Mouse (Mus musculus) 3134 (cell line): ENCODE measurements around the gene Rad23a.
"Not testable (repeated sequence)": the region's sequence is repeated elsewhere in the genome, so short reads cannot be mapped to it uniquely, and the experiment has no call there.

Source experiments
- DNase-seq: peaks from one replicate; pipeline ENCODE4 v3.0.0-alpha.2; 2011; ENCODE audit warnings: low spot score; ENCODE audit not compliant: insufficient read length; ENCODE audit errors: extremely low read depth

Gene Rad23a

DNA sequence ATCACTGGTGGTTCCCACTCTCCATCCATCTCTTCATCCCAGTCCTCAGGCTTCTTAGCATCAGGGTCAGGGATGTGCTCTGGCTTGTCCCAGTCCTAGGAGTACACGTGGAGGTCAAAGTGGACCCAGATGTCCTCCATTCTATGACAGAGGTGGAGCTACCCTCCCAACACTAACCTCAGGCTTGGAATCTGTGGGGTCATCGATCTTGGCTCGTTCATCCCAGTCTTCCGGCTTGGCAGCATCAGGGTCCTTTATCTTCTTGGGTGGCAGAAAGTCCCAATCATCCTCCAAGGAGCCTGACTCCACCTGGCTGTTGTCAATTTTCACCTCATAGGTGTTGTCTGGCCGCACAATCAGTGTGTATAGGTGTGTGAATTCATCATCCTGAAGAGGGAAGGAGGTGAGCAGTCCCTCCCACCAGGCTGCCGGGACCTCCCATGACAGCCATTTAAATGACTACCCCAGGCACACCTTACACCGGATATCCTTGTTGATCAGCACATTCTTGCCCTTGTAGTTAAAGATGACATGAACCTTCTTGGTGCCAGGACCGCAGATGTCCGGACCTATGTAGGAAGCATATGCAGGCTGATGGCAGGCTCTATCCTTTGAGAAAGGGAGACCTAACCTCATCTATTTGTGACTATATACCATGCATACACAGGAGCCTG is 4.1 kb upstream of the Rad23a start:
- no peak for DNase-seq

DNA sequence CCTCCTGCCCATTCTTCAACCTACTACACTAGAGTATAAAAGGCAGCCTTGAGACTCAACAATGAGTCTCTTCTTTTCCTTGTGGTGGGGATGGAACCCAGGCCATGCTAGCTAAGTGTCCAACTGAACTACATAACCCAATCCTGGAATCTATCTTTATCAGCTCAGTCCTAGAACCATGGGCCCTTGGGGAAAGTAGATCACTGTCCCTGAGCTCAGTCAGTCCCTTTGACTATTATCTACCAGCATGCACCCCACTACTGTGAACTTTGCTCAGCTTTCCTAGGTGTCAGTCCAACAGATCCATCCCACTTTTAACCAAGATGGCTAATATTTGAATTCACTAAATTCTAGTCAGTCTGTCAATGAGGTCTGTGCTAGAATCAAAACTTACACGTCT is 1.0 kb upstream of the Rad23a start:
- DNase-seq = no peak

DNA sequence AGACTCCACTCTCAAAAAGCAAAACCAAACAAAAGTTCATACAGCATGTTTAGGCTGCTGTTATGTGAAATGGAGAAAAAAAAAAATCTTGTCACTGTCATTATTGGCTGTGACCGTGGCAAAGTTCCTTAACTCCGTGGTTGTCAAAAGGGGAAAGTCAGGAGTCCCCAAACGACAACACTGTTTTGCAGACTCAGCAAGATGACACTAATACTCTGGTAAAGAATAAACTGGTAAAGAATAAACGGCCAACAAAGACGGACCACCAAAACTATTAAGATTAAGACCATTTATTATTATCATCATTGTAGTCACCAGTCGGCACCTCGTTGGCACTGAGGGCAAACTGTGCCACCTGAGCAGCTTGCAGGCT is 604 bp downstream of the Rad23a start:
- DNase-seq = no peak

GRCm38 (mm10) chr8:84839411-84839810 is 1.1 kb downstream of the Rad23a start:
- DNase-seq = no peak

- DNase-seq = no peak
These were observed 2.0 kb downstream of the Rad23a start for GRCm38 (mm10) chr8:84838513-84838912.

GRCm38 (mm10) chr8:84837912-84838470 is 2.5 kb downstream of the Rad23a start:
- no peak for DNase-seq

DNA sequence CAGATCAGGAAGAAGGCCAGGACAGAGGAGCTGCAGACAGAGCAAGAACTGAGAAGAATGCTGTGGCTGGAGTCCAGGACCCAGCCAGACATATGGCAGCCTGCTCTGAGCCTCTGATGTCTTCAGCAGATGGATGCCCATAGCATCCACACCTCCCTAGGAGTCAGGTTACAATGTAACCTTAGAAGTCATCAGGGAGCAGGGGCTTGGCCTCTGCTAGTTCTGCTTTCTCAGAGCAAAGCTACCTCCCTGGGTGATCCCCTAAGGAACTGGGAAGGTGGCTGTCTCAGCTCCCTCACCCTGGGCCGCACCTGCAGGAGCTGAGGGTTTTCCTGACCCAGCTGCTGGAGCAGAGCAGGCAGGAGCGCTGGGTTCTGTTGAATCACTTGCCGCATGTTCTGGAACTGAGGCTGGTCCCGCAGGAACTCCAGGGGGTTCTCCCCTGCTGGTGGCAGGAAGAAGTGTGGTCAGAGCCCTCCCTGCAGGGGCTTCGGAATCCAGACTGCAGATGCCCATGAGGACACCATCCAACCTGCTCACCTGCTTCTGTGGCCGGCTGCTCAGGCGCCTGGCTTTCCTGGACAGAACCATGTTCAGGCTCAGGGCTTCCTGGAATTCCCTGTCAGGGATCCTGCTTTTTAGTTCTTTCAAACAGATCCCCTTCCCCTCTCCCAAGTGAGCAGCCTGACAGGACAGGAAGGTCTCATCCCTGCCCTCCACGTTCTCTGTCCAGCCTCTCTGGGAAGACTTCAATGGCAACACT is 3.1 kb downstream of the Rad23a start:
- DNase-seq = no peak

DNA sequence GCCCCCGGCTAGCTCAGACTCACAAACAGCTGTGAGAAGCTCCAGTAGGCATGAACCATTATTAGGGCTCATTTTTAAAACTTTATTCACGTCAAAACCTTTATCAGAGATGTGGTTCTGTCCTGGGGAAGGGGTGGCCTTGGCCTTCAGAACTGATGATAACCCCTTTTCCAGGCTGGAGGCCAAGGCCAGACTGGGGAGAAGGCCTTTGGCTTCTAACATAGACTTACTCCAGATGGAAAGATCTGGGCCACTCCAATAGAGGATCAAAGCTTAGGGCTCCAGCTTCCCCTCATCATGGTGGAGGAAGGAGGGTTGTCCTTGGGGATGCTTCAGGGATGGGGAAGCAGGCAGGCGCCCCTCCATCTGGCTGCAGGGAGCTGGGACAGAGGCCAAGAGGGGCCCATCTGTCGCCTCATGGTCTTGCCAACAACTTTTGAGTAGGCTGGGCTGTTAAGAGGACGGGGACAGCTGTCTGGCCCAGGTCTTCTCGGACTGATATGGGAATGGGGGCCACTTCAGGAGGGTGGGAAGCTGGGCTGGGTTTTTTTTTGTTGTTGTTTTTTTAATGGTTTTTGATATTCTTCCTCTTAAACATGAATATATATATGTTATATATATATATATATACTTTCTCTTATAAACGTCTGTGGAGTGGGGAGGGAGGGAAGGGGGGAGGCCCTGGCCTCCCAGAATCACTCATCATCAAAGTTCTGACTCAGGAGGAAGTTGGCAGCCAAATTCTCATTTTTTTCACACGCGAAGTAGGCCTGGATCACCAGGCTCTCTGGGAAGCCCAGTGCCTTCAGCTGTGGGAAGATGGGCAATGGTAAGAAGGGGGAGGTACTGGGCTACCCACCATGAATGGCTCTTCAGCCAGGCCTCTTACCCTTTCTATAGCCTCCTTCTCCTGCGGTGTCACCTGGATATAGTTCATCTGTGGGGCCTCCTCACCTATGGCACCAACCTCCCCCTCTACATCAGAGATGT is 5.3 kb downstream of the Rad23a start:
- DNase-seq = no peak

DNA sequence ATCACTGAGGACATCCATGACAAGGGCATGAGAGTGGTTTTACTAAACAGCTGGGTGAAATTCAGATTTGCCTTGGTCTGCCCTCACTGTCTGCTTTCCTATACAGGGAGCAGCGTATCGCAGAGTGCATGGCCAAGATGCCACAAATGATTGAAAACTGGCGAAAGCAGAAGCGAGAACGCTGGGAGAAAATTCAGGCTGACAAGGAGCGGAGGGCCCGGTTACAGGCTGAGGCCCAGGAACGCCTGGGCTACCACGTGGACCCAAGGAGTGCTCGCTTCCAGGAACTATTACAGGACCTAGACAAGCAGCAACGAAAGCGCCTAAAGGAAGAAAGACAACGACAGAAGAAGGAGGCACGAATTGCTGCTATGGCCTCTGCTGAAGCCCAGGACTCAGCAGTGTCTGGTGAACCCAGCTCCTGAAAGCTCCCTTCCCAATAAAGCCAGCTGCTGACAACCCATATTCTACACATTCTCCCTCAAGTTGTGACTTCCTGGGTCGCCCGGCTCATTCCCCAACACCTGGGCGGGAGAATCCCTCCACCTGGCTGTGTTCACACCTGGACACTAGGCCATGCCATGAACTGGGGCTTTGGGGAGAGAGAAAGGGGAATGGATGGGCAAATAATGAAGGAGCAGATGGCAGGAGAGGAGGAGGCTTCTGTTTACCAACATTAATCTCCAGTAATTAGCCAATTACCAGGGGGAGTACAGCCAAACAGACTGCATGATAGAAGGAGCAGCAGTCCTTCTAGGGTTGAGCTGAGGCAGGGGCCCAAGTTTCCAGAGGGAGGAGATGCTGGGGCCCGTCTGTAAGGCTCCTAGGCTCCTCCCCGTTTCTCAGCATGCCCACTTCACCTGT is 6.2 kb downstream of the Rad23a start:
- no peak for DNase-seq

GRCm38 (mm10) chr8:84832759-84833742 is 7.4 kb downstream of the Rad23a start:
- no peak for DNase-seq

DNA sequence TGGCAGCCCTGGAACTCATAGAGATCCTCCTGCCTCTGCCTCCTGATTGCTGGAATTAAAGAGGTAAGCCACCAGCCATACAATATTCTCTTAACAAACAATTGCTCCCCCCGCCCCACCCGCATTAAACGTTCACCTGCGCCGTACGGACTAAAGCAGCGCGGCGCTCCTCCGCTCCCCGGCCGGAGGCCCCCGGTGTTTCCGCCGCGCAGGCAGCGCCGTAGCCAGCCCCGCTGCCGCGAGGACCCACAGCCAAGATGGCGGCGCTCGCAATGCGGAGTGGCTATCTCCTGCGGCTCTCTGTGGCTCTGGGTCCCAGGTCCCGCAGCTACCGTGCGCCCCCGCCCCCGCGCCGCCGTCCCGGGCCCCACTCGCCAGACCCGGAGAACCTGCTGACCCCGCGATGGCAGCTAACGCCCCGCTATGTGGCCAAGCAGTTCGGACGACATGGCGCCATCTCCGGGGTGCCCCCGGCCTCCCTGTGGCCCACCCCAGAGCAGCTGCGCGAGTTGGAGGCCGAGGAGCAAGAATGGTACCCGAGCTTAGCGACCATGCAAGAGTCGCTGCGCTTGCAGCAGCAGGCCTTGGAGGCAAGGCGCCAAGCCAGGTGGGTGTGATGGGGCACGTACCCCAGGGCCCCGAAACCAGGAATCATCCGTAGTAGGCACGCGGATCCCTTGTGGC is 8.3 kb downstream of the Rad23a start:
- peak; percentile 83 for DNase-seq

DNA sequence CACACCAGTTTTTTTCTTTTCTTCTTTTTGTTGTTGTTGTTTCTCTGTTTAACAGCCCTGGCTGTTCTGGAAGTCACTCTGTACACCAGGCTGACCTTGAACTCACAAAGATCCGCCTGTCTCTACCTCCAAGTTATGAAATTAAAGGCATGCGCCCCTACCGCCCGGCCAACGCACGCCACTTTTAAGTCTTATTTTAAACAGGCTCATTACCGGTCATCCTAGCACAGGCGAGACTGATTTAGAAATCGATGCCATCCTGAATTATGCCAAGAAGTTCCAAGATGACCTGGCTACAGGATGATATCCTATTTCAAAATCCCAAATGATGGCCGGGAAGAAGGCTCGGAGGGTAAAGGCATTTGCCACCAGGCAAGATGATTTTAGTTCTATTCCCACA is 9.0 kb downstream of the Rad23a start, which contains the start of gene Gadd45gip1:
Gene Gadd45gip1, plus strand, starts transcription at position 33 of the 400 bp plus-strand sequence.
- peak; percentile 57 for DNase-seq

DNA sequence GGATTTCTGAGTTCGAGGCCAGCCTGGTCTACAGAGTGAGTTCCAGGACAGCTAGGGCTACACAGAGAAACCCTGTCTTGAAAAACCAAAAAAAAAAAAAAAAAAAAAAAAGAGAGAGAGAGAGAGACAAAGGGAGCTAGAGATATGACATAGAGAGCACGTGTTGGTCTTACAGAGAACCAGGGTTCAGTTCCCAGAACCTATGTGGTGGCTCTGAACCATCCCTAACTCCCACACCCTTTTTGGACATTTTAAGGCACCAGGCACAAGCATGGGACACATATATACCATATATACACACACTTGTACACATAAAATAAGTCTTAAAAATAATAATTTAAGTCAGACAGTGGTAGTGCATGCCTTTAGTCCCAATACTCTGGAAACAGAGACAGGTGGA is 13.9 kb downstream of the Rad23a start:
- not testable (repeated sequence) for DNase-seq

DNA sequence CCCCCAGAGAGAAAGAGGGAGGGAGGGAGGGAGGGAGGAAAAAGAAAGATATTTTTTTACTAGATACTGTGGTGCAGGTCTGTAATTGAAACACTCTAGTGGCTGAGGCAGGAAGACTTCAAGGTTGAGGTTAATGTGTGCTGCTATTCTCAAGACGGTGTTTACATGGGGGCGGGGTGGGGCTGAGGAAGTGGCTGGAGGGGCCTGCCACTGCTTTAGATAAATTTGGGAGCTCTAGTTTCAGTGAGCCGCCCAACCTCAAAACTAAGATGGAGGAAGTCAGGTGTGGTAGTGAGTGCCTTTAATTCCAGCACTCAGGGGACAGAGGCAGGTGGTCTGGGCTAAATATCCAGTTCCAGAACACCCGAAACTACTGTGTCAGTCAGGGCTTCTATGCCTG is 14.8 kb downstream of the Rad23a start:
- DNase-seq = no peak

DNA sequence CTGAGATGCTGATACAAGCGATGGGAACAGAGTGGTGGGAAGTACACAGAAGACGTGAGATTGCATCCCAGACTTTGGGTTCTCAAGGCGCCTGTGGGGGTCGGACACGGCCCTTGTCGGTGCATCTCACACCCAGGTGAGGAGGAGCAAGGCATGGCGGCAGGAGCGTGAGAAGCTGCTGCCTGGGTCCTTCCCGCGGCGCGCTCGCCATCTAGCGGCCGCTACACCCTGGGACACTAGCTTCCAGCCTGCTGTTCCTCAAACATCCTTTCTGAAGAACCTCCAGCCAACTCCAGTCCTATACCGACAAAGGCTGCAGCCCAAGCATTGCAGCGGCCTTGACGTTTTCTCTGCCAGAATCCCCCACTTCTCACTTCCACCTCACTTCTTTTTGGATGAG is 16.8 kb downstream of the Rad23a start:
- peak; percentile 79 for DNase-seq

DNA sequence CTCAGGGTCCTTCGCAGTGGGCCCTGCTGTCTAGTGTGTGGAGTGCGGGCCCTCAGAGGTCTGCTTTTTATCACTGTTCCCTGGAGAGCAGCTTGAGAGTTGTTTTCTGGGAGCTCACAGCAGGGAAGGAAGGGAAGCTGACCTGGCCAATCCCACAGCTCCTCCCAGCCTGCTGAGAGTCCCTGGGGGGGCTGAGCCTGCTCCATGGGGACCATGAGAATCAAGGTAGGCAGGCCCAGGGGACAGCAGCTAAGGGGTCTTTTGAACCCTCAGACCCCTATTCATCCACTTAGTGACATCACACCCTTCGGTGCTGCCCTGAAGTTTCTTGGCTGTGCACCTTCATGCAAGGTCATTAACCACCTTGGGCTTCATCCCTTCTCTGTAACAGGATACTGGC is 17.7 kb downstream of the Rad23a start, which contains the start of gene Dand5:
Gene Dand5, minus strand, starts transcription at position 101 of the 400 bp plus-strand sequence.
- DNase-seq = no peak

DNA sequence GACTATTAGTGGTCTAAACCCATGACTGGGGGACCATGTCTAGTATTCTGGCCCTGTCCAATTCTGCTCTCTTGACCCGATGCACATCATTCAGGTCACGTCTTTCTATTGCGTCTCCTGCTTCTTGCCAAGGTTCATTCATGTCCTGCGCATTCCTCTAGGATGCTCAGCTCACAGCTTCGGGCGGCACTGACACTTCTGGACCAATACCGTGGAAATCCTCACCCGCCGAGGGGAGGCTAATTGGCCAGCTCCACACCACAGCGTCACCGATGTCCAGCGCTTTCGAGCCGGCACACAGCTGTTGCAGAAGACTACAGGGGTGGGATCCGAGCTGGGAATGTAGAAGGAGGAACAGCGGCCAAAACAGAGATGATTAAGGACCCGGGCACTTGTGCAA is 24.3 kb downstream of the Rad23a start:
- DNase-seq = no peak

GRCm38 (mm10) chr8:84815547-84815946 is 24.9 kb downstream of the Rad23a start:
- DNase-seq = peak; percentile 76
